Mouse (Mus musculus): ENCODE measurements around the gene Dst.

The Dst gene

GRCm38 (mm10) chr1:33980420-33980819, 72.4 kb downstream of the Dst start:
- no peak for DNase-seq (ENCODE audit: low spot score)

GRCm38 (mm10) chr1:33989643-33990042, 81.6 kb downstream of the Dst start:
- no peak for DNase-seq (ENCODE audit: low spot score)

GRCm38 (mm10) chr1:33991067-33991466, 83.0 kb downstream of the Dst start:
- DNase-seq (ENCODE audit: low spot score) = no peak

- DNase-seq (ENCODE audit: low spot score) = no peak
Observed at GRCm38 (mm10) chr1:33992810-33993209, 84.8 kb downstream of the Dst start.

- DNase-seq (ENCODE audit: low spot score) = peak; percentile 44
Observed at GRCm38 (mm10) chr1:33994201-33994600, 86.2 kb downstream of the Dst start.

GRCm38 (mm10) chr1:33995386-33995785, 87.4 kb downstream of the Dst start:
- no peak for DNase-seq (ENCODE audit: low spot score)

- peak; percentile 32 for DNase-seq (ENCODE audit: low spot score)
Observed at GRCm38 (mm10) chr1:33996105-33996887, 88.3 kb downstream of the Dst start.

- DNase-seq (ENCODE audit: low spot score) = no peak
Observed at GRCm38 (mm10) chr1:34002321-34002720, 94.3 kb downstream of the Dst start.

- no peak for DNase-seq (ENCODE audit: low spot score)
Observed at GRCm38 (mm10) chr1:34002970-34003369, 94.9 kb downstream of the Dst start.

GRCm38 (mm10) chr1:34005238-34005725, 97.3 kb downstream of the Dst start:
- no peak for DNase-seq (ENCODE audit: low spot score)

GRCm38 (mm10) chr1:34005726-34006638, 98.0 kb downstream of the Dst start:
- DNase-seq (ENCODE audit: low spot score) = peak; percentile 88

GRCm38 (mm10) chr1:34006828-34007361, 98.9 kb downstream of the Dst start:
- no peak for DNase-seq (ENCODE audit: low spot score)

GRCm38 (mm10) chr1:34007379-34007778, 99.4 kb downstream of the Dst start:
- no peak for DNase-seq (ENCODE audit: low spot score)

- DNase-seq (ENCODE audit: low spot score) = peak; percentile 79
Observed at GRCm38 (mm10) chr1:34011051-34011677, 103.1 kb downstream of the Dst start.

GRCm38 (mm10) chr1:34011821-34012271, 103.8 kb downstream of the Dst start:
- peak; percentile 43 for DNase-seq (ENCODE audit: low spot score)

GRCm38 (mm10) chr1:34013490-34013889, 105.5 kb downstream of the Dst start:
- DNase-seq (ENCODE audit: low spot score) = no peak

GRCm38 (mm10) chr1:34016780-34017179, 108.8 kb downstream of the Dst start:
- DNase-seq (ENCODE audit: low spot score) = no peak

- no peak for DNase-seq (ENCODE audit: low spot score)
Observed at GRCm38 (mm10) chr1:34017323-34017722, 109.3 kb downstream of the Dst start.

GRCm38 (mm10) chr1:34020599-34020998, 112.6 kb downstream of the Dst start:
- no peak for DNase-seq (ENCODE audit: low spot score)

- DNase-seq (ENCODE audit: low spot score) = no peak
Observed at GRCm38 (mm10) chr1:34021574-34021973, 113.5 kb downstream of the Dst start.

- no peak for DNase-seq (ENCODE audit: low spot score)
Observed at GRCm38 (mm10) chr1:34023154-34023553, 115.1 kb downstream of the Dst start.

- DNase-seq (ENCODE audit: low spot score) = no peak
Observed at GRCm38 (mm10) chr1:34025879-34026278, 117.9 kb downstream of the Dst start.
